Mouse (Mus musculus) cerebellum, adult 2 months (tissue): ENCODE measurements around the gene Khk.

ENCODE experiments used
- CTCF ChIP-seq: fragments of 200-500 bp; IDR thresholded peaks from 2 replicates; pipeline ENCODE4 v1.5.1; 2011; ENCODE audit warnings: low read depth, mild to moderate bottlenecking, control low read depth, low read length, moderate library complexity, borderline replicate concordance; ENCODE audit not compliant: insufficient read depth
- POLR2A ChIP-seq: fragments of 200-500 bp; IDR thresholded peaks from 2 replicates; pipeline ENCODE4 v1.6.1; 2011; ENCODE audit warnings: low read length, control low read depth, borderline replicate concordance; ENCODE audit not compliant: insufficient read depth

DNA sequence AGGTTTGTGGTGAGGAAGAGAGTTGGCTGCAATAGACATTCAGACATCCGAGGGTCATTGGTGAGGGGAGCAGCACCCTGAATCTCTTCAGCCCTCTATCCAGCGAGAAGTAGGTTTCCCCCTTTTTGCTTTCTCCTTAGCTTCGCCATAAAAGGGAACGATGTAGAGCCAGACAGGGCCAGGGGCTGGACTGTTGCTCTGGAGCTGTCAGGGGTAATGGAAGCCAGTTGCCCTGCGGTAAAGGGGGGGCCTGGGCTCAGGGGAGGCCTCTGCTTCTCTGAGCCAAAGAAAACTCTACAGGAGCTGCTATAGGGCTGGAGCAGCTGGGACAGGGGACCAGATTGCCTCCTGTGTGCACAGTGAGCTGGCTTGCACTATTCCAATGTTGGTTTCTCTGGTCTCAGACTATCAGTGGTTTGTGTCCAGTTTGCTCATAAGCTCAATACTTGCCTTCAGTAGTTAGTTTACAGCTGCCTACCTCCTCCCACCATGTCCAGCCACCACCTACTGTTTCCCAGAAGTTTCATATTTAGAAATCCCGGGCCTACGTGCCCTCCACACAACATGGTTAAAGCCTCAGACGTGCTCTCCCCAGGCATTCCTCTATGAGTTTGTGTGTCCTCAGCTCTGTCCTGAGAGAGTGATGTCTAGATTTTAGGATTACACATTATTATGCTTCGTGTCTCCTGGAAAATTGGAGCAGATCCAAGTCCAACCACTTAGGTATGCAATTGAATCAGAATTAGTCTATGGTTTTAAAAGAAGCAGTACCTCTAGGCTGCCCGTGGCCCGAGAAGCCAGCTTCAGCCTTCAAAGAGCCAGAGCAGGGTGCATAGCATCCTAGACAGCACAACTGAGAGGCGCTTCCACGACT lies 12.6 kb upstream of the Khk start:
- TF ChIP-seq POLR2A (no peak), CTCF (no peak)
